Mouse (Mus musculus) CD4-positive, CD25-positive, alpha-beta regulatory T cell (primary cell): ENCODE results near the gene Olfr149. TPM values are rescaled to one million over a fixed set of nuclear protein-coding genes. Genes with fewer than 3 reads are reported as not detected.

ENCODE experiments used
- polyA plus RNA-seq: library from polyadenylated mRNA; unstranded; fragments of 100-300 nt; shearing (Covaris generic); gene quantifications from one replicate; pipeline ENCODE4 v1.2.1, GENCODE M21; 2017

The Olfr149 gene
- polyA plus RNA-seq: not detected

GRCm38 (mm10) chr9:39707017-39707416, at the start of gene Olfr149:
Olfr149 (minus strand) TSS chr9:39707117.

DNA sequence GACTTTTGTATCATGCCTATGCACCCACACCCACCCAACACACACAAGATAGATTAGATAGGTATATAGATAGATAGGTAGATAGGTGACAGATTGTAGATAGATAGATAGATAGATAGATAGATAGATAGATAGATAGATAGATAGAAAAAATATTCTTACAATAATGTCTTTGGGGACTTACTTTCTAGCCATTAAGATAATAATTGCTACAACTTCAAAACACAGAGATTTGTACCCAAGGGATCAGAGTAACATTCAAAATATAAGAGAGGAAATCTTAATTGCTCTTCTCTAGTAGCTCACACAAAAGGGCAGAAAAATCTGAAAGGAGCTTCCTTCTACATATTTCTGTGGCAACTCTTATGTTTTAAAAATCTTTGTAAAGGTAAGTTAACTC, 39.0 kb upstream of the Olfr149 start, which contains the start of gene Olfr967:
TSS of gene Olfr967 (plus strand) at position 301 of the 400 bp plus-strand sequence.

DNA sequence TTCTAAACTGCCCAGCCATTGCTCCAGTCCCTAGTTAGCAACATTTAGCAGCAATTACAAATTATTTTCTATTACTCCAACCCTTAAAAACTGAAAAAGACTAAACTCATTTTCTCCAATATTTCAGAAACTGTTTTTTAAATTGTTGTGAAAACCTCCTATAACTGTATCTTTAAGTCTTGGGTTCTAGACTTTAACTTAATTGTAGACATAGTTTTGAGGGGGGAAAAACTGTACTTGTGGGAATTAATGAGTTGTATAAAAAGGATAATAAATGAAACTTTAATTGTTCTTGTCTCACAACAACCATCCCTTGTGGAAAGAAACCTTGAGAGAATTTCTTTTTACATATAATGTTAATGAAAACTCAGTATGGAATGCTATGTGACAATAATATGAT, 23.8 kb upstream of the Olfr149 start, which contains the start of gene Olfr150:
TSS of gene Olfr150 (plus strand) at position 301 of the 400 bp plus-strand sequence.

DNA sequence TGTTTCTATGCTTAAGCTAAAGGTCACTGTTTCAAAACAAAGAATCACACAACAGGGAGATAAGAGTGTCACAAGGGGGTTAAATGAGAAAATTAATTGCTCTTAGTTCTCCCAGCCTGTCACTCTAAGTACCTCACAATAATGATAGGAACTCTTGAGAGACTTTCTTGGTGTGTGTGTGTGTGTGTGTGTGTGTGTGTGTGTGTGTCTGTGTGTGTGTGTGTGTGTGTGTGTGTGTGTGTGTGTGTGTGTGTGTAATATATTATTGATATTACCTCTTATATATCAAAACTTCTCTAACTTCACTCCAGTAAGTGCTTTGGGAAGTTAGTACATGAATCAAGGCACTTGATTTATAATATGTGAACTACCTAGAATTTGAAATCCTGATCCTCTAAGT, 4.1 kb upstream of the Olfr149 start, which contains the start of gene Olfr965:
TSS of gene Olfr965 (plus strand) at position 301 of the 400 bp plus-strand sequence.

GRCm38 (mm10) chr9:39666905-39667304, 40.0 kb downstream of the Olfr149 start, which contains the start of gene Olfr963:
Olfr963 (plus strand) TSS chr9:39667205.

Other genes starting within 250 kb of the Olfr149 start
- gene Olfr955, start 235.2 kb downstream of the Olfr149 start, polyA plus RNA-seq: not detected
- not detected for gene Olfr44, start 213.1 kb downstream of the Olfr149 start, polyA plus RNA-seq
- gene Olfr957, start 191.3 kb downstream of the Olfr149 start, polyA plus RNA-seq: not detected
- not detected for gene Olfr958, start 153.1 kb downstream of the Olfr149 start, polyA plus RNA-seq
- not detected for gene Olfr959, start 131.5 kb downstream of the Olfr149 start, polyA plus RNA-seq
- gene AW551984, start 102.7 kb downstream of the Olfr149 start, polyA plus RNA-seq: 0.11 TPM
- 0.08 TPM for gene Olfr148, start 96.5 kb downstream of the Olfr149 start, polyA plus RNA-seq
- gene Olfr960, start 85.7 kb downstream of the Olfr149 start, polyA plus RNA-seq: not detected
- not detected for gene Olfr961, start 62.0 kb downstream of the Olfr149 start, polyA plus RNA-seq
- gene Olfr963, start 39.9 kb downstream of the Olfr149 start, polyA plus RNA-seq: not detected
- gene Olfr965, start 4.2 kb upstream of the Olfr149 start, polyA plus RNA-seq: not detected
- not detected for gene Olfr150, start 23.9 kb upstream of the Olfr149 start, polyA plus RNA-seq
- gene Olfr967, start 39.1 kb upstream of the Olfr149 start, polyA plus RNA-seq: not detected
- gene Olfr968, start 76.1 kb upstream of the Olfr149 start, polyA plus RNA-seq: 0.06 TPM
- not detected for gene Olfr969, start 83.8 kb upstream of the Olfr149 start, polyA plus RNA-seq
- gene Olfr970, start 101.7 kb upstream of the Olfr149 start, polyA plus RNA-seq: not detected
- gene Olfr971, start 129.8 kb upstream of the Olfr149 start, polyA plus RNA-seq: not detected
- not detected for gene Olfr972, start 159.3 kb upstream of the Olfr149 start, polyA plus RNA-seq
- gene Olfr229, start 200.2 kb upstream of the Olfr149 start, polyA plus RNA-seq: not detected
- 0.10 TPM for gene Olfr974, start 230.4 kb upstream of the Olfr149 start, polyA plus RNA-seq
- not detected for gene Olfr975, start 244.9 kb upstream of the Olfr149 start, polyA plus RNA-seq